Mouse (Mus musculus) olfactory bulb, adult 2 months (tissue): ENCODE measurements around the gene Slc2a10.
A peak's percentile ranks its signal among the peaks of the same experiment; 100 is the strongest.

Experiments
- CTCF ChIP-seq: fragments of 200-500 bp; IDR thresholded peaks from 2 replicates; pipeline ENCODE4 v1.5.1; 2012; ENCODE audit warnings: low read depth, mild to moderate bottlenecking, low read length, moderate library complexity; ENCODE audit not compliant: insufficient read depth
- POLR2A ChIP-seq: fragments of 200-500 bp; IDR thresholded peaks from 2 replicates; pipeline ENCODE4 v1.6.1; 2012; ENCODE audit warnings: mild to moderate bottlenecking, low read depth, low read length, moderate library complexity; ENCODE audit not compliant: insufficient read depth

GRCm38 (mm10) chr2:165492648-165493553 lies 10.7 kb upstream of the Slc2a10 start, which contains the start of gene Trp53rka:
- TF ChIP-seq POLR2A (peak; percentile 39; the same call in 1 of the 2 replicates), CTCF (no peak)
